ENCODE assay signal across 21 mouse cellular contexts in the genomic region with DNA sequence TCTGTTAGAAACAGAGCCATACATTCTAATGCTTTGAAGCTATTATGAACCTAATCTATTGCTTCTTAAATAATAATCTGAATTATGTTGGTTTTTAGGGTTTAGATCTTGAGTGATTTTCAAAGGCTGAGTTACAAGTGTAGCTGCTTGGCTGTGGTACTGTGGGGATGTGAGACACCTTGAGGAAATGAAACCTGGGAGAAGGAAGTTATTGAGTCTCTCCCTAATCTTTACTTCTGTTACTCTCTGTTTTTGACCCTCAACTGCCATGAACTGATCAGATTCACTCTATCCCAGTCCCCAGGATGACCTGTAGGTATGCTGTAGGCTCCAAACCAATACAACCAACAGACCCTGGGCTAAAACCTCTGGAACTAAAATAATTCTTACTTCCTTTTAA.
DNase-seq lines count a peak whose midpoint lies in the region; ATAC-seq and TF ChIP-seq lines count a peak whose summit lies in the region.
"Had no signal": no experiment of that assay in that cellular context is flagged by ENCODE, and none has a peak within 500 bp of the region (broad histone marks: within the 10 kb centered on the region; RNA-seq: fewer than 3 reads in every experiment).

No protein-coding gene starts in this region.

- no peak overlapping the region for H3K4me3 ChIP-seq in midbrain, embryonic 11.5 days (ENCODE audit: low read depth, low read length)
- no peak overlapping the region for H3K4me3 ChIP-seq in midbrain, postnatal 0 days (ENCODE audit: low read depth, low read length)
- H3K4me3 ChIP-seq: embryonic facial prominence, embryonic 13.5 days; embryonic facial prominence, embryonic 15.5 days; erythroblast, embryonic 14.5 days; forebrain, embryonic 10.5 days; forebrain, embryonic 12.5 days had no signal

- DNase-seq in midbrain, embryonic 11.5 days (ENCODE audit: low spot score, missing footprints): peak; percentile 21
- no peak for DNase-seq in midbrain, postnatal 0 days (ENCODE audit: low spot score)
- no peak for DNase-seq in adrenal gland, postnatal 36 days
- DNase-seq in right cerebral cortex, postnatal 25 days: no peak
- DNase-seq: adrenal gland, adult 2 months; adrenal gland, postnatal 10 days; adrenal gland, postnatal 25 days; cerebellum, adult 11-12 months; cerebellum, adult 8-10 months; cerebellum, adult 9-11 months; cerebellum, postnatal 14 days; cerebellum, postnatal 36 days; embryo, embryonic 11 days had no signal

- no peak overlapping the region for H3K9ac ChIP-seq in midbrain, embryonic 11.5 days (ENCODE audit: low read length)
- no peak overlapping the region for H3K9ac ChIP-seq in midbrain, postnatal 0 days (replicated peaks; ENCODE audit: low read length, poor library complexity, severe bottlenecking)
- H3K9ac ChIP-seq: embryonic facial prominence, embryonic 13.5 days; embryonic facial prominence, embryonic 15.5 days; forebrain, embryonic 12.5 days had no signal

- H3K27ac ChIP-seq in midbrain, embryonic 11.5 days (ENCODE audit: low read depth, low read length): no peak overlapping the region
- no peak overlapping the region for H3K27ac ChIP-seq in midbrain, postnatal 0 days (ENCODE audit: low read depth, low read length)
- H3K27ac ChIP-seq: embryonic facial prominence, embryonic 13.5 days; embryonic facial prominence, embryonic 15.5 days; forebrain, embryonic 10.5 days; forebrain, embryonic 12.5 days had no signal

- no peaks in the 10 kb centered on the region for H3K36me3 ChIP-seq in midbrain, embryonic 11.5 days (ENCODE audit: control insufficient read depth, insufficient read depth, low read length)
- no peaks in the 10 kb centered on the region for H3K36me3 ChIP-seq in midbrain, postnatal 0 days (ENCODE audit: insufficient read depth, low read length)
- H3K36me3 ChIP-seq: embryonic facial prominence, embryonic 13.5 days; embryonic facial prominence, embryonic 15.5 days; forebrain, embryonic 10.5 days; forebrain, embryonic 12.5 days had no signal

- no peak overlapping the region for H3K4me2 ChIP-seq in midbrain, embryonic 11.5 days
- no peak overlapping the region for H3K4me2 ChIP-seq in midbrain, postnatal 0 days (ENCODE audit: low read depth, low read length, poor library complexity, severe bottlenecking)
- H3K4me2 ChIP-seq: embryonic facial prominence, embryonic 13.5 days; embryonic facial prominence, embryonic 15.5 days; forebrain, embryonic 12.5 days had no signal

- H3K4me1 ChIP-seq in midbrain, embryonic 11.5 days (ENCODE audit: control insufficient read depth, insufficient read depth, low read length): no peaks in the 10 kb centered on the region
- H3K4me1 ChIP-seq in midbrain, postnatal 0 days (ENCODE audit: insufficient read depth, low read length): no peaks in the 10 kb centered on the region
- H3K4me1 ChIP-seq: forebrain, embryonic 12.5 days had no signal

- no peaks in the 10 kb centered on the region for H3K9me3 ChIP-seq in midbrain, embryonic 11.5 days (ENCODE audit: control insufficient read depth, low read length)
- no peaks in the 10 kb centered on the region for H3K9me3 ChIP-seq in midbrain, postnatal 0 days (ENCODE audit: low read length)
- H3K9me3 ChIP-seq: embryonic facial prominence, embryonic 13.5 days; embryonic facial prominence, embryonic 15.5 days; forebrain, embryonic 10.5 days; forebrain, embryonic 12.5 days had no signal

- no peak for ATAC-seq in midbrain, embryonic 11.5 days (ENCODE audit: low FRiP score)
- ATAC-seq in midbrain, postnatal 0 days (ENCODE audit: low FRiP score): no peak
- peak; percentile 94 for ATAC-seq in megakaryocyte, adult 5-6 weeks (ENCODE audit: poor library complexity, severe bottlenecking)
- ATAC-seq: forebrain, embryonic 14.5 days; forebrain, embryonic 16.5 days had no signal

- no peak for TF ChIP-seq CTCF in midbrain, postnatal 0 days (IDR thresholded peaks at IDR 0.05)

- H3K27me3 ChIP-seq in midbrain, embryonic 11.5 days (ENCODE audit: control insufficient read depth, insufficient read depth, low read length): no peaks in the 10 kb centered on the region
- H3K27me3 ChIP-seq in midbrain, postnatal 0 days (ENCODE audit: insufficient read depth, low read length): no peaks in the 10 kb centered on the region
- H3K27me3 ChIP-seq: embryonic facial prominence, embryonic 13.5 days; embryonic facial prominence, embryonic 15.5 days; forebrain, embryonic 12.5 days had no signal
